Mouse (Mus musculus) neural tube, embryonic 12.5 days (tissue): ENCODE measurements around the gene Olfr94. TPM values are rescaled to one million over a fixed set of nuclear protein-coding genes. Genes with fewer than 3 reads are reported as not detected.

Source experiments
- ATAC-seq: fragments of 200-750 bp; cut with Nextera tagmentation; 2 replicates; pipeline ENCODE4 v1.8.0; 2017; ENCODE audit warnings: low read depth, mild to moderate bottlenecking, moderate TSS enrichment, moderate library complexity; ENCODE audit not compliant: low FRiP score
- H3K27ac ChIP-seq: fragments of 300-500 bp; sonication (generic); 2 replicates; pipeline ENCODE4 v1.5.1; 2016
- H3K27me3 ChIP-seq: fragments of 300-500 bp; sonication (generic); replicated peaks from 2 replicates; pipeline ENCODE4 v1.6.1; 2016; ENCODE audit warnings: mild to moderate bottlenecking
- H3K36me3 ChIP-seq: fragments of 300-500 bp; sonication (generic); 2 replicates; pipeline ENCODE4 v1.6.1; 2016; ENCODE audit warnings: mild to moderate bottlenecking
- H3K4me1 ChIP-seq: fragments of 300-500 bp; sonication (generic); 2 replicates; pipeline ENCODE4 v1.6.1; 2016
- H3K4me2 ChIP-seq: fragments of 300-500 bp; sonication (generic); replicated peaks from 2 replicates; pipeline ENCODE4 v1.6.1; 2016; ENCODE audit warnings: mild to moderate bottlenecking
- H3K4me3 ChIP-seq: fragments of 300-500 bp; sonication (generic); 2 replicates; pipeline ENCODE4 v1.5.1; 2016
- H3K9ac ChIP-seq: fragments of 300-500 bp; sonication (generic); 2 replicates; pipeline ENCODE4 v1.6.1; 2016; ENCODE audit warnings: mild to moderate bottlenecking
- H3K9me3 ChIP-seq: fragments of 300-500 bp; sonication (generic); 2 replicates; pipeline ENCODE4 v1.6.1; 2016; ENCODE audit warnings: mild to moderate bottlenecking
- WGBS: fragments of 180-500 bp; shearing (Covaris S2); methylation state at CpG from one replicate; pipeline ENCODE4 v1.1.7; 2016; 5-methylcytosine and 5-hydroxymethylcytosine counted together
- polyA plus RNA-seq: library from polyadenylated mRNA; unstranded; fragments of >200 nt; fragmentation: Nextera tagmentation; extraction: Ambion mirVana; gene quantifications from 2 replicates; pipeline ENCODE4 v1.2.1, GENCODE M21; 2016

Olfr94 gene
- polyA plus RNA-seq, 1 experiment from 2014 or later: not detected

- ATAC-seq: peak; percentile 65; the same call in 1 of the 2 replicates
- Histone ChIP-seq H3K9me3 (no peaks in the 10 kb centered on the region), H3K4me3 (no peak overlapping the region), H3K4me2 (no peak overlapping the region), H3K4me1 (no peaks in the 10 kb centered on the region), H3K27ac (no peak overlapping the region), H3K36me3 (no peaks in the 10 kb centered on the region), H3K9ac (no peak overlapping the region), H3K27me3 (peaks cover 3% of the 10 kb centered on the region)
- WGBS: 1% methylated on average over 4 of the region's 4 CpGs
Measured at GRCm38 (mm10) chr17:37203206-37203916, 2.6 kb upstream of the Olfr94 start.

- H3K4me3 ChIP-seq: peak overlapping the region; percentile 57
- ATAC-seq: peak; percentile 88
- no peak overlapping the region for H3K27ac ChIP-seq
- peak overlapping the region; percentile 49 for H3K9ac ChIP-seq
- WGBS: under 1% methylated on average over 77 of the region's 77 CpGs
- H3K27me3 ChIP-seq: peaks cover 30% of the 10 kb centered on the region
- peak overlapping the region; percentile 95 for H3K4me2 ChIP-seq
- H3K4me1 ChIP-seq: peaks cover 8% of the 10 kb centered on the region; the same call in 1 of the 2 replicates
- H3K36me3 ChIP-seq: no peaks in the 10 kb centered on the region
- no peaks in the 10 kb centered on the region for H3K9me3 ChIP-seq
Measured at GRCm38 (mm10) chr17:37196845-37197724, 3.7 kb downstream of the Olfr94 start.

GRCm38 (mm10) chr17:37194782-37195181 is 6.0 kb downstream of the Olfr94 start:
- Histone ChIP-seq H3K27ac (no peak overlapping the region), H3K4me3 (no peak overlapping the region), H3K4me1 (peaks cover 8% of the 10 kb centered on the region; the same call in 1 of the 2 replicates), H3K27me3 (peaks cover 30% of the 10 kb centered on the region), H3K36me3 (no peaks in the 10 kb centered on the region), H3K9ac (no peak overlapping the region), H3K9me3 (no peaks in the 10 kb centered on the region), H3K4me2 (no peak overlapping the region)
- ATAC-seq: no peak
- 83% methylated on average over 5 of the region's 5 CpGs for WGBS

- ATAC-seq: no peak
- 79% methylated on average over 2 of the region's 2 CpGs for WGBS
- Histone ChIP-seq H3K9ac (no peak within 1 kb of the TSS), H3K4me2 (no peak within 1 kb of the TSS), H3K27me3 (peaks cover 30% of the 10 kb centered on the region), H3K4me3 (no peak within 1 kb of the TSS), H3K36me3 (no peaks in the 10 kb centered on the region), H3K4me1 (peaks cover 8% of the 10 kb centered on the region; the same call in 1 of the 2 replicates), H3K27ac (no peak within 1 kb of the TSS), H3K9me3 (no peaks in the 10 kb centered on the region)
Measured at GRCm38 (mm10) chr17:37193656-37194055, 7.1 kb downstream of the Olfr94 start, which contains the start of gene Ubd. Gene Ubd (plus strand): TSS chr17:37193892.

- Histone ChIP-seq H3K27ac (no peak overlapping the region), H3K9me3 (no peaks in the 10 kb centered on the region), H3K4me1 (peaks cover 8% of the 10 kb centered on the region; the same call in 1 of the 2 replicates), H3K36me3 (no peaks in the 10 kb centered on the region), H3K27me3 (peaks cover 24% of the 10 kb centered on the region), H3K4me3 (no peak overlapping the region), H3K9ac (no peak overlapping the region), H3K4me2 (no peak overlapping the region)
- no peak for ATAC-seq
Measured at GRCm38 (mm10) chr17:37193032-37193431, 7.8 kb downstream of the Olfr94 start.

GRCm38 (mm10) chr17:37190711-37191110 is 10.1 kb downstream of the Olfr94 start:
- H3K4me3 ChIP-seq: no peak overlapping the region
- H3K4me2 ChIP-seq: no peak overlapping the region
- no peaks in the 10 kb centered on the region for H3K4me1 ChIP-seq
- no peak for ATAC-seq
- H3K36me3 ChIP-seq: no peaks in the 10 kb centered on the region
- no peak overlapping the region for H3K9ac ChIP-seq
- no peak overlapping the region for H3K27ac ChIP-seq
- H3K9me3 ChIP-seq: no peaks in the 10 kb centered on the region
- WGBS: 58% methylated on average over 2 of the region's 2 CpGs
- 0 out of 2 replicates have a peak, but pooled peaks cover 7% of the 10 kb centered on the region for H3K27me3 ChIP-seq

- Histone ChIP-seq H3K27me3 (no peaks in the 10 kb centered on the region), H3K9ac (no peak overlapping the region), H3K36me3 (no peaks in the 10 kb centered on the region), H3K9me3 (no peaks in the 10 kb centered on the region), H3K27ac (no peak overlapping the region), H3K4me2 (no peak overlapping the region), H3K4me3 (no peak overlapping the region), H3K4me1 (no peaks in the 10 kb centered on the region)
- no peak for ATAC-seq
- WGBS: 51% methylated on average over 6 of the region's 6 CpGs
Measured at GRCm38 (mm10) chr17:37185474-37185873, 15.3 kb downstream of the Olfr94 start.

GRCm38 (mm10) chr17:37161394-37161793 is 39.4 kb downstream of the Olfr94 start, which contains the start of gene Olfr93:
Gene Olfr93 (minus strand): TSS chr17:37161494.
- no peak for ATAC-seq

More at GRCm38 (mm10) chr17:37161394-37161793, 39.4 kb downstream of the Olfr94 start, which contains the start of gene Olfr93:
- Histone ChIP-seq H3K27me3 (no peaks in the 10 kb centered on the region), H3K4me3 (no peak within 1 kb of the TSS), H3K9me3 (no peaks in the 10 kb centered on the region), H3K9ac (no peak within 1 kb of the TSS), H3K4me1 (no peaks in the 10 kb centered on the region), H3K27ac (no peak within 1 kb of the TSS), H3K36me3 (no peaks in the 10 kb centered on the region), H3K4me2 (no peak within 1 kb of the TSS)

Other genes with a start within 250 kb of the Olfr94 start
- gene Ppp1r11, start 249.3 kb downstream of the Olfr94 start, polyA plus RNA-seq: 147 and 155 TPM in 2 replicates
- gene Znrd1, start 242.4 kb downstream of the Olfr94 start, polyA plus RNA-seq: 72.3 and 82.2 TPM in 2 replicates
- 6.0 and 6.2 TPM in 2 replicates for gene Znrd1as, start 242.4 kb downstream of the Olfr94 start, polyA plus RNA-seq
- 0.47 TPM in 1 of 2 replicates, not detected in the other for gene 2410137M14Rik, start 219.8 kb downstream of the Olfr94 start, polyA plus RNA-seq
- gene H2-M5, start 211.5 kb downstream of the Olfr94 start, polyA plus RNA-seq: 1.7 and 1.9 TPM in 2 replicates
- 208 and 210 TPM in 2 replicates for gene Zfp57, start 199.8 kb downstream of the Olfr94 start, polyA plus RNA-seq
- 1.0 and 1.3 TPM in 2 replicates for gene Mog, start 177.6 kb downstream of the Olfr94 start, polyA plus RNA-seq
- 44.6 and 47.0 TPM in 2 replicates for gene Gabbr1, start 155.0 kb downstream of the Olfr94 start, polyA plus RNA-seq
- 0.11 TPM in 1 of 2 replicates, not detected in the other for gene Olfr90, start 112.5 kb downstream of the Olfr94 start, polyA plus RNA-seq
- not detected in 2 replicates for gene Olfr91, start 102.7 kb downstream of the Olfr94 start, polyA plus RNA-seq
- not detected in 2 replicates for gene Olfr92, start 80.9 kb downstream of the Olfr94 start, polyA plus RNA-seq
- not detected in 2 replicates for gene Olfr93, start 39.5 kb downstream of the Olfr94 start, polyA plus RNA-seq
- gene Ubd, start 7.1 kb downstream of the Olfr94 start, polyA plus RNA-seq: not detected in 2 replicates
- not detected in 2 replicates for gene Olfr95, start 12.1 kb upstream of the Olfr94 start, polyA plus RNA-seq
- not detected in 2 replicates for gene Olfr96, start 19.2 kb upstream of the Olfr94 start, polyA plus RNA-seq
- not detected in 2 replicates for gene Olfr97, start 36.3 kb upstream of the Olfr94 start, polyA plus RNA-seq
- not detected in 2 replicates for gene Olfr98, start 62.8 kb upstream of the Olfr94 start, polyA plus RNA-seq
- 0.64 and 1.1 TPM in 2 replicates for gene H2-M3, start 69.2 kb upstream of the Olfr94 start, polyA plus RNA-seq
- gene Olfr99, start 82.5 kb upstream of the Olfr94 start, polyA plus RNA-seq: not detected in 2 replicates
- gene Olfr101, start 103.3 kb upstream of the Olfr94 start, polyA plus RNA-seq: not detected in 2 replicates
- gene Olfr102, start 116.1 kb upstream of the Olfr94 start, polyA plus RNA-seq: not detected in 2 replicates
- gene Olfr103, start 138.7 kb upstream of the Olfr94 start, polyA plus RNA-seq: not detected in 2 replicates
- gene Olfr104-ps, start 158.6 kb upstream of the Olfr94 start, polyA plus RNA-seq: not detected in 2 replicates
- gene Olfr105-ps, start 178.0 kb upstream of the Olfr94 start, polyA plus RNA-seq: not detected in 2 replicates
- not detected in 2 replicates for gene Olfr106-ps, start 189.4 kb upstream of the Olfr94 start, polyA plus RNA-seq
- gene Olfr107, start 198.2 kb upstream of the Olfr94 start, polyA plus RNA-seq: not detected in 2 replicates
- gene Olfr108, start 244.5 kb upstream of the Olfr94 start, polyA plus RNA-seq: not detected in 2 replicates